Mouse (Mus musculus) thymus, postnatal 14 days (tissue): ENCODE results near the gene Idua.

ENCODE experiments used
- DNase-seq: peaks from one replicate; pipeline ENCODE4 v3.0.0; 2021

The Idua gene

GRCm38 (mm10) chr5:108691152-108691551, 31.0 kb downstream of the Idua start:
- peak; percentile 33 for DNase-seq

GRCm38 (mm10) chr5:108692271-108692670, 32.1 kb downstream of the Idua start, which contains the start of gene Fgfrl1:
TSS of gene Fgfrl1 (plus strand) at chr5:108692382.
- DNase-seq, result peak; percentile 81

GRCm38 (mm10) chr5:108693872-108694288, 33.7 kb downstream of the Idua start:
- DNase-seq, result peak; percentile 92

GRCm38 (mm10) chr5:108694352-108695261, 34.5 kb downstream of the Idua start:
- peak; percentile 54 for DNase-seq

DNA sequence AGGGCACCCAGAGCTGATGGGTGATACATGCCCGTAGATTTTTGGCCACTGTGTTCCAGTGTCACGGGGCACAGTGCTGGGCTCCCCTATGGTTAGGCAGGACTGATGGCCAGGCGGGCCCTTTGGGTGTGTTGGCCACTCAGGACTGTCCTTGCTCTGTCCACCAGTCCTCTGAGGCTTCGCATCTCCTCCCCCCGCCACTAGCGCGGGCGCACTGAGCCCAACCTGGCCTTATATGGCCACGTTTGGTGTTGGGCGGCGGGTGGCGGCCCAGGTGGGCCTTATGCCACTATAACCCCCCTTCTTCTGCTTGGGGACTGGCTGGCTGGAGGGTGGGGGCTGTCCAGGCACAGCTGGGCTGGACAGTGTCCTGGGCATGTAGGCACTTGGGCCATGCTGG, 35.7 kb downstream of the Idua start:
- DNase-seq, result no peak

DNA sequence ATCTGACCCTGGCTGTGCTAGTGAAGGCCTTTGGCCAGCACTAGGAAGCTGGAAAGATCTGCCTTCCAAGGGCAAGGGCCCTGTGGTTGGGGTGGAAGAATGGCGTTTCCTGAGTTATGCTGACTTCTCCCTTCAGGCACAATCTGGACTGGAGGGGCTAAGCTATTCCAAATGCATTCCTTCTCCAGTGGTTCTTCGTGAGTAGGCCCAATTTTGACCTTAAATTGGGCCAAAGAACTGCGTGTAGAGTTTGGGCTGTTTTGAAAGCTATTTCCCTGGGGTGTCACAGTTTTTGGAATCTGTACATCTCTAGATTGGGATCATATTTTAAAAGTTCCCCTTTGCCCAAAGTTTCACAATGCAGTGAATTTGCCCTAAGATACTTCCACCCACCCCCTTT, 36.4 kb downstream of the Idua start:
- no peak for DNase-seq

GRCm38 (mm10) chr5:108697341-108697753, 37.2 kb downstream of the Idua start:
- DNase-seq, result no peak

DNA sequence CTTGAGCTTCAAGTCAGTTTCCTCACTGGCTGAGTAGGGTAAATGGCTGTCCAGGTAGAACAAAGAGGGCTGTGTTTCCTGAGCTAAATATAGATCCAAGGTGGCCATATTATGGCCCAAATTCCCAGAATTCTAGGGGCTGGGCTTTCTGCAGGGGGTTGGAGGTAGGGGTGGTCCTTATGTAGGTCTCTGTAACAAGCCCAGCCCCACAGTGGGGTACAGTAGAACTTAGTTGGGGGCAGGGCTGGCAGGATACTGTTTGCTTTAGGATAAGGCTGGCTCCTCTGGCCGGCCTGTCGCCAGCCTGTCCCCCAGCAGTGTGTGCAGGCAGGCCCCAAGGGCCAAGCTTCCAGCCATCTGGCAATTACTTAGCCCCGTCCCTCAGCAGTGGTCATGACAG, 40.2 kb downstream of the Idua start:
- no peak for DNase-seq

GRCm38 (mm10) chr5:108701341-108702021, 41.4 kb downstream of the Idua start:
- DNase-seq, result no peak

GRCm38 (mm10) chr5:108703754-108704626, 43.9 kb downstream of the Idua start:
- no peak for DNase-seq

DNA sequence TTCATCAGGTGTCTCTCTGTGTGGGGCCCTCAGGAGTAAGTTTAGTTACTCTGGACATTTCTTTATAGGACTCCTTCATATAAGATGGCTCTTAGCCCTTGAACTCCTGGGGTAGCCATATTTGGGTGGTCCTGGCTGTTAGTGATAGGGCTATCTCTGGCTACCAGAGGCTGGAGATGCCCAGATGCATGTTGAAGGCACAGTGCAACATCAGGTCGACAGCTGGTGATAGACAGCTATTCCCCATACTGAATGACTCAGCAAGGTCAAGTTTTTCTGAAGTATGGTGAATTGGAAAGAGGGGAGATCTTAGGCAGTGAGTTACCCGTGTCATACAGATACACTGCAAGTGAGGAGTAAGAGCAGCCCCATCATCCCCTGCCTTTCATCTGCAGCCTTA, 47.6 kb downstream of the Idua start:
- DNase-seq, result no peak

GRCm38 (mm10) chr5:108708419-108708818, 48.3 kb downstream of the Idua start:
- no peak for DNase-seq

- DNase-seq, result no peak
These were observed 49.0 kb downstream of the Idua start for GRCm38 (mm10) chr5:108708981-108709731.

GRCm38 (mm10) chr5:108711968-108712367, 51.8 kb downstream of the Idua start:
- DNase-seq, result no peak

DNA sequence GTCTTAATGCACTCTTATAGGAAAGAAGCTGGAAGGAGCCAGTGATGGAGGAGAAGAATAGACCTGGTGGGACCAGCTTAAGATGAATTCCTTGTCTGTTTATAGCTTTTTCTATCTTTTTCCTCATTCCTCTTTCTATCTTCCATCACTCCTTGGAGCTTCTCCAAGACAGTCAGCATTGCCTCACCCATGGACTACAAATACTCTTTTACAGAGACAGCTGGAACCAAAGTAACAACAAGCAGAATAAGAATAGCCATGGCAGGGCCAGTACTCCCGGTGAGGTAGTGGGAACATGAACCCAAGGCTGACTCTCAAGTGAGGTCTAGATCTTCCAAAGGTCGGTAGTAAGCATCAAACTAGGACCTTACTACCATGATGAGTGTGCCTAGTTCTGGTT, 53.0 kb downstream of the Idua start:
- no peak for DNase-seq

DNA sequence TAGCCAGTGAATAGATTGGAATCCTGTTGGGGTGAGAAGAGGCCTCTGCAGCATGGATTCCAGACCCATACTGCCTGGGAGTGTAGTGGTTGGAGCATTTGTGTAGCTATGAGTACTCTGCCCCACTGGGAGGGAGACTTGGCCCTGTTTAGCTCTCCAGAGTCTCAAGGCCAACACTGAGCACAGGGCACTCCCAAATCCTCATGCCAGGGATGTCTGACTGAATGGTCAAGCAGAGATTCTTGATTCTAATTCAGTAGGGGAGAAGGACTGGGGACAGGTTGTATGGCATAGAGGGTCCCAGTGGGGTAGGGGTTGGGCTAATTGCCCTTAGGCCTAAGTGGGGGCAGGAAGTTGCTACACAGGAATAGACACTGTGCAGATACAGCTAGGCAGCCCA, 53.6 kb downstream of the Idua start:
- DNase-seq, result no peak

DNA sequence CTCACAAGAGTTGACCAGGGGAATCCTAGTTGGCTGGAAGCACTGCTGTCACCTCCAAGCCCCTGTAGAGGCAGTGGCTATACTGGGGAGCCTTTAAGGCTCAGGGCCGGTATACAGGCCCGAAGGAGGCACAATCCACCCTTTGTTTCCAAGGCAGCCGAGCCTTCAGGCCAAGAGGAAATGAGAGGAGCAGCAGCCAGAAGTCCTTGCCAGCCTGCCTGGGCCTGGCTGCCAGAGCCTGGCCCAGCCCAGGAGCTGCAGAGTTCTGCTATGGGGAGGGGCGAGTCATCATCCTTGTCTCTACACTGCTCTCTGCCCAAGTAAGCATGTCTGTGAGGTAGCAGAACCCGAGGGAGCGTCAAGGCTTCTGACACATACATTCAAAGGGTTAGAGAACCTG, 54.0 kb downstream of the Idua start:
- DNase-seq, result no peak

GRCm38 (mm10) chr5:108715974-108716373, 55.8 kb downstream of the Idua start:
- no peak for DNase-seq

DNA sequence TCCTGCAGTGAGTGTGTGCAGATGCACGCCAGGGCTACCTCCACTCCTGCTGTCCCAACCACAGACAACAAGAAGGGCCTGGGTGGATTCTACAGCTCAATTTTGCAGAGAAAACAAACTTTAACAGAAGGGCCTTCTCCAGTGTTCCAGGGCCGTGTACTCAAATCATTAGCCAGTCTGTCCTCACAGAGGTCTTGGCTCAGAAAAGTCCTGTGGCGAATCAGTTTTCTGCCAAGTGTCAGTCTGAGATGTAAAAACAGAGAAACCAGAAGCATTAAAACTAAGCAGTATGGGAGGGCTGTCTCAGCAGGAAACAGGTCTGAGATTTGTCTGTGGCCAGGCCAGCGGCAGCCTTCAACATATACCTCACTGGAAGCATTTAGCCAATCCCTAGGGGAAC, 57.9 kb downstream of the Idua start:
- no peak for DNase-seq

DNA sequence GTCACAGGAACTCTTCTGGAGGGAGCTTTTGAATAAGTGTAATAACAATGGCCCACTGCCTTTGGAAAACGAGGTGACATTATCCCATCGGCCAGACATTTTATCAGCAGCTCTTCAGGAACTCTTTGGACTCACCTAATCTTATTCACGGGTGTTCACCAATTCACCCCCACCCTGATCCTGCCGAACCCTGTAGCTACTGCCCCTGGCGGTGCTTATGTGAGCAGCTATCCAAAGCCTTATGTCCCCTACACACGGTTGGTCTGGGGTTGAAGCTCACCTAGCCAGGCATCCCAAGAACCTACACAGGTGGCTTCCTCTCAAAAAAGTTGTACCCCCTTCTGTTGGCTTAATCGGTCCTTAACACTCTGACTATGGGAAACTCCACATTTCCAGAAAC, 59.6 kb downstream of the Idua start:
- DNase-seq, result no peak

DNA sequence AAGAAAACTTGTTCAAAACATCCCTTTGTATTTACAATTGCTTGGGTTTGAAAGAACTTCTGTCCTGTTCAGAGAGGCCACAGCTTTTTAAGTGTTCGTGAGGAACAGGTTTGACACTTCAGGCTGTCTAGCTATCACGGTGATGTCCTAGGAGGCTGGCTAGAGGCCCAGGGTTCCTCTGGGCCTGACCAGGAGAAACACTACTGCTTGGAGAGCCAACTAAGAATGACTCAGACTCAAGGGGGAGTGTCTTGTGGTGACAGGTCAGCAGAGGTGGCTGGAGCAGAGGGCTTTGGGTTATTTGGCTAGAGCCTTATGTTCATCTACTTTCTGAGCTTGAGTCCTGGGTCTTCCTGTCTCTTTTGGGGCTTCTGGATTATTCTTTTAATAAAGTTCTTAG, 63.9 kb downstream of the Idua start:
- DNase-seq, result no peak

DNA sequence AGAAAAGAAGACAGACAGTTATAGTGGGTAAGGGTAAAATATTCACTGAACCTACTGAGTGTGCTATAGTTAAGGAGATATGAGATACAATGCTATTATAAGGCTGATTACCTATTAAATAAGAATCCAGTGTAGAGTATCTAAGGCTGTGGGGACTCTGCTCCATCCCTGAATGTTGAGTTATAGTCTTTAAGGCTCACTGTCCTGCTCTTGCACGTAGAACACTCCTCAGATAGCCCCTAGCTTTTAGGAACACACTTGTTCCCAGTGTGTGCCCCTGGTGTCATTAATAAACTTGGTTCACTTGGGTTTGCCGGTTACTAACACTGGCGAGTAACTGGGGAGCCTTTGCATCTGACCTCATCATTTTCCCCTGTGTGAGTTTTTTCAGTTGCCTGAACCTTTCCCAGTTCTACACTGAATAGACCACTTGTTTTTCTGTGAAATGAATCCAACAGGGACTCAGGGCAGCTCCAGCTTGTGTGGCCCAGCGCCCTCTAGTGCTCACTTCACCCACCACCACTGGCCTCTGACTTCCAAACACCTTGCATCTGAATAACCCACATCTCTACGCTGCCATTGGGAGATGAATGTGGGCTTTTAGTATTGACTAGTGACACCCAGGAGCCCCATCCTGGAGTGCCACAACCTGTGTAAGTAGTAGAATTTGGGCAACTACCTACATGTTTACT, 66.6 kb downstream of the Idua start:
- peak; percentile 56 for DNase-seq
